Mouse (Mus musculus) bone marrow, adult 2 months (tissue): ENCODE measurements around the gene Pde10a.

Source experiments
- CTCF ChIP-seq: fragments of 200-500 bp; IDR thresholded peaks from 2 replicates; pipeline ENCODE4 v1.5.1; 2011; ENCODE audit warnings: low read length, control low read depth; ENCODE audit not compliant: control insufficient read depth, insufficient read depth
- POLR2A ChIP-seq: fragments of 200-500 bp; IDR thresholded peaks from 2 replicates; pipeline ENCODE4 v1.6.1; 2011; ENCODE audit warnings: low read depth, mild to moderate bottlenecking, control low read depth, low read length, borderline replicate concordance; ENCODE audit not compliant: control insufficient read depth

GRCm38 (mm10) chr17:8745334-8745733, 220.2 kb downstream of the Pde10a start:
- TF ChIP-seq POLR2A: no peak
- TF ChIP-seq CTCF: no peak
